Mouse (Mus musculus) forebrain, embryonic 11.5 days (tissue): ENCODE data around the gene Gm20388. TPM values are rescaled to one million over a fixed set of nuclear protein-coding genes. Genes with fewer than 3 reads are reported as not detected.

Experiments used
- ATAC-seq: fragments of 200-750 bp; cut with Nextera tagmentation; replicated peaks from 2 replicates; pipeline ENCODE4 v1.8.0; 2017; ENCODE audit warnings: moderate TSS enrichment; ENCODE audit not compliant: low FRiP score
- DNase-seq: peaks from one replicate; pipeline ENCODE4 v3.0.0-alpha.2; 2017; ENCODE audit warnings: low spot score
- H3K27ac ChIP-seq: fragments of 300-500 bp; sonication (generic); 2 replicates; pipeline ENCODE4 v1.5.1; 2014; ENCODE audit warnings: low read depth, low read length
- H3K27me3 ChIP-seq: fragments of 300-500 bp; sonication (generic); 2 replicates; pipeline ENCODE4 v1.6.1; 2014; ENCODE audit warnings: mild to moderate bottlenecking, low read length, mixed read lengths; ENCODE audit not compliant: control insufficient read depth, insufficient read depth
- H3K36me3 ChIP-seq: fragments of 300-500 bp; sonication (generic); 2 replicates; pipeline ENCODE4 v1.6.1; 2014; ENCODE audit warnings: mild to moderate bottlenecking, low read length, moderate library complexity, mixed read lengths; ENCODE audit not compliant: control insufficient read depth, insufficient read depth
- H3K4me1 ChIP-seq: fragments of 300-500 bp; sonication (generic); replicated peaks from 2 replicates; pipeline ENCODE4 v1.6.1; 2014; ENCODE audit warnings: low read length, mixed read lengths; ENCODE audit not compliant: control insufficient read depth, insufficient read depth
- H3K4me2 ChIP-seq: fragments of 300-500 bp; sonication (generic); 2 replicates; pipeline ENCODE4 v1.6.1; 2014; ENCODE audit warnings: low read depth, mild to moderate bottlenecking, low read length, moderate library complexity, mixed read lengths; ENCODE audit not compliant: severe bottlenecking
- H3K4me3 ChIP-seq: fragments of 300-500 bp; sonication (generic); 2 replicates; pipeline ENCODE4 v1.5.1; 2014; ENCODE audit warnings: low read depth, low read length
- H3K9ac ChIP-seq: fragments of 300-500 bp; sonication (generic); 2 replicates; pipeline ENCODE4 v1.6.1; 2014; ENCODE audit warnings: low read length
- H3K9me3 ChIP-seq: fragments of 300-500 bp; sonication (generic); 2 replicates; pipeline ENCODE4 v1.6.1; 2016; ENCODE audit warnings: low read length, mixed read lengths; ENCODE audit not compliant: control insufficient read depth
- WGBS: fragments of 180-500 bp; shearing (Covaris S2); extraction: QIAGEN DNeasy Blood & Tissue Kit; methylation state at CpG from one replicate; pipeline ENCODE4 v1.1.7; 2014; 5-methylcytosine and 5-hydroxymethylcytosine counted together
- polyA plus RNA-seq: library from polyadenylated mRNA; unstranded; fragments of >200 nt; fragmentation: Nextera tagmentation; extraction: Ambion mirVana; gene quantifications from 2 replicates; pipeline ENCODE4 v1.2.1, GENCODE M21; 2014

Gene Gm20388
- polyA plus RNA-seq, 1 experiment from 2014 or later = not detected

DNA sequence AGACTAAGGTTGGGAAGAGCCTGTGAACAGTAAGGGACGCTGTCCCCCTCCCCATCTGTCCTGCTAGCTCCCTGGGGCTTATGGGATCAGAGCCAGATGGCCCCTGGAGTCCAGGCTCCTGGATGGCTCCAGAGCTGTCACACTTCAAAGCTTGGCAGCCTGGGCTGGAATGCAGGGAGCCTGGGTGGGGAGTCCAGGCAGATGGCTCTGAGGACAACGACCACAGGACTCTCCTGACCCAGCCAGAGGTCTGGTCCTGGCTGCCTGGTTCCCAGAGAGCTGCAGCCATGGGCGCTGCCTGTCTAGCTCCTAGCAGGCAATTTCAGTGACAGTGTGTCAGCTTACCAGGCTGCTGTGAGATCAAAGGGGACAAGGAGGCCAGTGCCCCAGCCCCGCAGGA lies 984.4 kb downstream of the Gm20388 start:
- no peak overlapping the region for H3K9ac ChIP-seq
- ATAC-seq = no peak
- H3K4me3 ChIP-seq = no peak overlapping the region

GRCm38 (mm10) chr8:120895600-120895999 lies 985.0 kb downstream of the Gm20388 start:
- no peak for ATAC-seq
- Histone ChIP-seq H3K4me1 (peaks cover 9% of the 10 kb centered on the region), H3K9ac (peak overlapping the region; percentile 12), H3K27ac (no peak overlapping the region), H3K4me3 (0 out of 2 replicates have a peak overlapping the region, but pooled peaks have one; percentile 7), H3K9me3 (no peaks in the 10 kb centered on the region; the same call in 1 of the 2 replicates), H3K4me2 (peak overlapping the region; percentile 38), H3K27me3 (peaks cover 50% of the 10 kb centered on the region), H3K36me3 (no peaks in the 10 kb centered on the region)
- 1% methylated on average over 13 of the region's 13 CpGs for WGBS
- DNase-seq = no peak

More for the DNA sequence above, 984.4 kb downstream of the Gm20388 start:
- no peaks in the 10 kb centered on the region for H3K36me3 ChIP-seq
- H3K27ac ChIP-seq = no peak overlapping the region
- H3K4me2 ChIP-seq = no peak overlapping the region
- H3K4me1 ChIP-seq = peaks cover 9% of the 10 kb centered on the region
- no peaks in the 10 kb centered on the region; the same call in 1 of the 2 replicates for H3K9me3 ChIP-seq
- DNase-seq = no peak
- WGBS = 3% methylated on average over 4 of the region's 4 CpGs
- peaks cover 54% of the 10 kb centered on the region for H3K27me3 ChIP-seq

- H3K4me3 ChIP-seq = no peak overlapping the region
- H3K27ac ChIP-seq = no peak overlapping the region
- no peaks in the 10 kb centered on the region; the same call in 1 of the 2 replicates for H3K9me3 ChIP-seq
- no peaks in the 10 kb centered on the region for H3K36me3 ChIP-seq
- H3K27me3 ChIP-seq = peaks cover 48% of the 10 kb centered on the region
- peak overlapping the region; percentile 12 for H3K9ac ChIP-seq
- H3K4me2 ChIP-seq = peak overlapping the region; percentile 38; the same call in 1 of the 2 replicates
- no peak for ATAC-seq
- WGBS = 35% methylated on average over 13 of the region's 13 CpGs
- DNase-seq = no peak
- peaks cover 9% of the 10 kb centered on the region for H3K4me1 ChIP-seq
These were observed 985.6 kb downstream of the Gm20388 start for GRCm38 (mm10) chr8:120896203-120896602.

DNA sequence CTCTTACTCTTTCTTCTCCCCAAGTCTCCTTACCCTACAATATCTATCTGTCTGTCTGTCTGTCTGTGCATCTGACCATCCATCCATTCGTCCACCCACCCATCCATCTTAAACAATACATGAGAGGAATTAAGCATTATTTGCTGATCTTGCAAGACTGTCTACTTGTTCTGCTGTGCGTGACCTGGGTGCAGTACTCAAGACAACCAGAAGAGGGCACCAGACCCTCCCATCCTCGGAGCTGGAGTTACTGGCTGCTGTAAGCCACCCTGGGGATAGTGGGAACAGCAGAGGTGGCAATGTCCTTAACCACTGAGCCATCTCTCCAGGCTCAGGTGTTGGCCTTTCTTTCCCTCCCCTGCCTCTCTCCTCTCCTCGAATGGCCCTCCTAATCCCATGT lies 987.4 kb downstream of the Gm20388 start:
- Histone ChIP-seq H3K27me3 (peaks cover 32% of the 10 kb centered on the region), H3K4me3 (no peak overlapping the region), H3K9ac (no peak overlapping the region), H3K4me1 (peaks cover 9% of the 10 kb centered on the region), H3K27ac (no peak overlapping the region), H3K4me2 (no peak overlapping the region), H3K36me3 (no peaks in the 10 kb centered on the region), H3K9me3 (no peaks in the 10 kb centered on the region; the same call in 1 of the 2 replicates)
- ATAC-seq (no peak), DNase-seq (peak; percentile 77)
- 54% methylated on average over 4 of the region's 4 CpGs for WGBS

DNA sequence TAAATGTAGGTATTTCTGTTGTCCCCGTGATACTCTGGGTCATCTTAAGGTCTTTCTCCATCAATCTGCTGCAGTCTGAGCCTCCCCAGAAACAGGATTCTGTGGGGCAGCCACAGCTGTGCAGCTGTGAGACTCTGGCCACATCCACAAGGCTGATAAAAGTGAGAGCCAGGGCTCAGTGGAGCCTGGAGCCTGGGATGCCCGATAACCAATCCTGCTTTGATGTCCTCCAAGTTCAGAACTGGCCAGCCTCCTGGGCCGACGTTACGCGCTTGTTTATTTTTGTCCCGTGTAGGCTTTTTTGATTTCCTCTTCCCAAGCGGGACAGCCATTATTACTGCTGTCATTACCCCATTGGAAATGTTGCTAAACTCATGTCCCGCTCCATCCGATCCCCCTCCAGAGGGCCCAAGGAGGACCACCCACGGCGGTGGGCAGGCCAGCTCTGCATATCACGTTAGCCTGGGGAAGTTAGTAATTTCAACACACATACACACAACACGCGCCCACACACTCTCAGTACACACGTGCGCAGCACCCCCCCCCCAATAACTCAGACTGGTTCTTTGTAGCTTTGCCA lies 988.3 kb downstream of the Gm20388 start:
- H3K4me2 ChIP-seq = no peak overlapping the region
- ATAC-seq (no peak), DNase-seq (no peak)
- WGBS = 82% methylated on average over 17 of the region's 17 CpGs
- H3K36me3 ChIP-seq = no peaks in the 10 kb centered on the region
- no peaks in the 10 kb centered on the region; the same call in 1 of the 2 replicates for H3K9me3 ChIP-seq
- H3K27ac ChIP-seq = no peak overlapping the region
- peaks cover 9% of the 10 kb centered on the region for H3K4me1 ChIP-seq
- H3K27me3 ChIP-seq = peaks cover 23% of the 10 kb centered on the region
- no peak overlapping the region for H3K4me3 ChIP-seq
- H3K9ac ChIP-seq = no peak overlapping the region

DNA sequence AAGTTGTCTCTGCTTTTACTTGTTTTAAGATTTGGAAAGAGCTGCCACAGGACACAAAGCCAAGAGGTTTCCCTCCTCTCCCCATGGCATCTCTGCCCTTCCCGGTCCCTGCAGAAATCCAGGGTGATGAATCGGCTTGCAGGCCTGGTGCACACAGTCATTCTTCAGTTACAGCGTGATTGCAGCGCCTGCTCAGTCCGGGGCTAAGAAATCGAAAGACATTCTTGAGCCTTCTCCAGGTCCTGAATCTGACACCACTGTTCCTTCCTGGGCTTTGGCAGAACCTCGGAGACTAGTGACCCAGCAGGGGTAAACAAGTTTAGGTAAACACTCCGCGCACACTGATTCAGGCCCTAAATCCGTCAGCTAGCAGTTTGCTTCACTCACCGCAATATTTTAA lies 991.7 kb downstream of the Gm20388 start:
- H3K4me2 ChIP-seq = no peak overlapping the region
- no peak for DNase-seq
- H3K4me1 ChIP-seq = no peaks in the 10 kb centered on the region; the same call in 1 of the 2 replicates
- H3K36me3 ChIP-seq = no peaks in the 10 kb centered on the region
- H3K27me3 ChIP-seq = no peaks in the 10 kb centered on the region
- no peak for ATAC-seq
- H3K27ac ChIP-seq = no peak overlapping the region
- no peak overlapping the region for H3K9ac ChIP-seq
- H3K4me3 ChIP-seq = no peak overlapping the region
- no peaks in the 10 kb centered on the region; the same call in 1 of the 2 replicates for H3K9me3 ChIP-seq
- 39% methylated on average over 11 of the region's 11 CpGs for WGBS

DNA sequence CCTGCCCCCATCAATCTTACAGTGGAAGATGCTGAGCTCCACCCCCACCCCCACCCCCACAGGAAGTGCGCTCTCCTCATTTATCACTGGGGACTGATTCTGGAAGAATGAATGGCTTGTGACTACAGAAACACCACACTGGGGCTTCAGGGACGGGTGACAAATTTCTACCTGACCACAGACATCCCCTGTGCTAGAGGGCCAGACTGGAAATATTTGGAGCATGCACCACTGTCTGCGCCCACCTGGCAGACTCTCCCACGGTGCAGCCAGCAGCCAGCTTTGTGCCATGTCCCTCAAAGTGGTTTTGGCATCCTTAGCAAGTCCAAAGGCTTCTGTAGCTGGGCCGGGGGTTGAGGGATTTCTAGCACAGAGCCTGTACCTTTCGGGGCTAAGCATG lies 997.0 kb downstream of the Gm20388 start:
- H3K4me3 ChIP-seq = no peak overlapping the region
- H3K9me3 ChIP-seq = no peaks in the 10 kb centered on the region
- ATAC-seq (no peak), DNase-seq (no peak)
- no peaks in the 10 kb centered on the region for H3K4me1 ChIP-seq
- H3K27me3 ChIP-seq = no peaks in the 10 kb centered on the region
- WGBS = 70% methylated on average over 6 of the region's 6 CpGs
- H3K27ac ChIP-seq = no peak overlapping the region
- no peak overlapping the region for H3K9ac ChIP-seq
- H3K36me3 ChIP-seq = no peaks in the 10 kb centered on the region
- no peak overlapping the region for H3K4me2 ChIP-seq

- Histone ChIP-seq H3K36me3 (no peaks in the 10 kb centered on the region), H3K9ac (no peak overlapping the region), H3K4me3 (no peak overlapping the region), H3K27me3 (no peaks in the 10 kb centered on the region), H3K4me1 (no peaks in the 10 kb centered on the region), H3K27ac (no peak overlapping the region), H3K9me3 (no peaks in the 10 kb centered on the region), H3K4me2 (no peak overlapping the region)
- no peak for ATAC-seq
- DNase-seq = no peak
- WGBS = 65% methylated on average over 2 of the region's 2 CpGs
These were observed 1000.3 kb downstream of the Gm20388 start for GRCm38 (mm10) chr8:120910936-120911335.

GRCm38 (mm10) chr8:120912463-120912862 lies 1001.8 kb downstream of the Gm20388 start:
- Histone ChIP-seq H3K36me3 (no peaks in the 10 kb centered on the region), H3K9me3 (no peaks in the 10 kb centered on the region), H3K4me2 (no peak overlapping the region), H3K27ac (no peak overlapping the region), H3K4me3 (no peak overlapping the region), H3K27me3 (no peaks in the 10 kb centered on the region), H3K9ac (no peak overlapping the region), H3K4me1 (no peaks in the 10 kb centered on the region)
- ATAC-seq (no peak), DNase-seq (no peak)
- 31% methylated on average over 6 of the region's 6 CpGs for WGBS
